Mouse (Mus musculus): ENCODE data around the gene Tmem168. TPM values are rescaled to one million over a fixed set of nuclear protein-coding genes. Genes with fewer than 3 reads are reported as not detected.

Gene Tmem168
- polyA plus RNA-seq, 1 experiment from 2014 or later = 42.0 TPM

- H3K27ac ChIP-seq (ENCODE audit: low read length) = no peak overlapping the region
- 92% methylated on average over 6 of the region's 6 CpGs for WGBS
These were observed 4.8 kb downstream of the Tmem168 start for GRCm38 (mm10) chr6:13603134-13603533.

GRCm38 (mm10) chr6:13601587-13601986 is 6.3 kb downstream of the Tmem168 start:
- H3K9ac ChIP-seq (replicated peaks; ENCODE audit: low read depth, low read length) = no peak overlapping the region
- H3K4me3 ChIP-seq (ENCODE audit: low read depth, low read length) = no peak overlapping the region
- H3K9me3 ChIP-seq (ENCODE audit: control insufficient read depth, low read depth, low read length) = no peaks in the 10 kb centered on the region
- H3K27me3 ChIP-seq (ENCODE audit: control insufficient read depth, insufficient read depth, low read length) = no peaks in the 10 kb centered on the region
- H3K27ac ChIP-seq (ENCODE audit: low read length) = no peak overlapping the region
- ATAC-seq (ENCODE audit: insufficient number of reproducible peaks, insufficient read depth, low FRiP score, low read depth) = no peak
- WGBS = 51% methylated on average over 6 of the region's 6 CpGs
- peaks cover 8% of the 10 kb centered on the region; the same call in 1 of the 2 replicates for H3K4me1 ChIP-seq (ENCODE audit: control insufficient read depth, insufficient read depth, low read length)
- peaks cover 10% of the 10 kb centered on the region; the same call in 1 of the 2 replicates for H3K36me3 ChIP-seq (ENCODE audit: control insufficient read depth, insufficient read depth, low read length)
- H3K4me2 ChIP-seq (replicated peaks; ENCODE audit: low read depth, low read length) = no peak overlapping the region

More at GRCm38 (mm10) chr6:13603134-13603533, 4.8 kb downstream of the Tmem168 start:
- Histone ChIP-seq H3K4me3 (ENCODE audit: low read depth, low read length) (no peak overlapping the region), H3K4me1 (ENCODE audit: control insufficient read depth, insufficient read depth, low read length) (peaks cover 11% of the 10 kb centered on the region; the same call in 1 of the 2 replicates), H3K4me2 (replicated peaks; ENCODE audit: low read depth, low read length) (no peak overlapping the region), H3K9me3 (ENCODE audit: control insufficient read depth, low read depth, low read length) (no peaks in the 10 kb centered on the region), H3K36me3 (ENCODE audit: control insufficient read depth, insufficient read depth, low read length) (peaks cover 10% of the 10 kb centered on the region; the same call in 1 of the 2 replicates), H3K27me3 (ENCODE audit: control insufficient read depth, insufficient read depth, low read length) (no peaks in the 10 kb centered on the region), H3K9ac (replicated peaks; ENCODE audit: low read depth, low read length) (no peak overlapping the region)
- no peak for ATAC-seq (ENCODE audit: insufficient number of reproducible peaks, insufficient read depth, low FRiP score, low read depth)

- H3K4me2 ChIP-seq (replicated peaks; ENCODE audit: low read depth, low read length) = no peak overlapping the region
- no peak overlapping the region for H3K27ac ChIP-seq (ENCODE audit: low read length)
- peaks cover 3% of the 10 kb centered on the region; the same call in 1 of the 2 replicates for H3K4me1 ChIP-seq (ENCODE audit: control insufficient read depth, insufficient read depth, low read length)
- no peaks in the 10 kb centered on the region for H3K27me3 ChIP-seq (ENCODE audit: control insufficient read depth, insufficient read depth, low read length)
- no peak overlapping the region for H3K4me3 ChIP-seq (ENCODE audit: low read depth, low read length)
- no peak overlapping the region for H3K9ac ChIP-seq (replicated peaks; ENCODE audit: low read depth, low read length)
- ATAC-seq (ENCODE audit: insufficient number of reproducible peaks, insufficient read depth, low FRiP score, low read depth) = no peak
- WGBS = 83% methylated on average over 7 of the region's 7 CpGs
- peaks cover 10% of the 10 kb centered on the region for H3K36me3 ChIP-seq (ENCODE audit: control insufficient read depth, insufficient read depth, low read length)
- no peaks in the 10 kb centered on the region for H3K9me3 ChIP-seq (ENCODE audit: control insufficient read depth, low read depth, low read length)
These were observed 9.5 kb downstream of the Tmem168 start for GRCm38 (mm10) chr6:13598239-13598923.

GRCm38 (mm10) chr6:13592729-13593345 is 15.1 kb downstream of the Tmem168 start:
- no peak for ATAC-seq (ENCODE audit: insufficient number of reproducible peaks, insufficient read depth, low FRiP score, low read depth)
- Histone ChIP-seq H3K27ac (ENCODE audit: low read length) (no peak overlapping the region), H3K4me1 (ENCODE audit: control insufficient read depth, insufficient read depth, low read length) (no peaks in the 10 kb centered on the region), H3K4me3 (ENCODE audit: low read depth, low read length) (no peak overlapping the region), H3K9me3 (ENCODE audit: control insufficient read depth, low read depth, low read length) (no peaks in the 10 kb centered on the region), H3K36me3 (ENCODE audit: control insufficient read depth, insufficient read depth, low read length) (peaks cover 6% of the 10 kb centered on the region), H3K4me2 (replicated peaks; ENCODE audit: low read depth, low read length) (no peak overlapping the region), H3K9ac (replicated peaks; ENCODE audit: low read depth, low read length) (no peak overlapping the region), H3K27me3 (ENCODE audit: control insufficient read depth, insufficient read depth, low read length) (no peaks in the 10 kb centered on the region)
- WGBS = 79% methylated on average over 4 of the region's 4 CpGs

GRCm38 (mm10) chr6:13586560-13586959 is 21.3 kb downstream of the Tmem168 start:
- WGBS = 38% methylated on average over 2 of the region's 2 CpGs
- Histone ChIP-seq H3K4me2 (replicated peaks; ENCODE audit: low read depth, low read length) (no peak overlapping the region), H3K27me3 (ENCODE audit: control insufficient read depth, insufficient read depth, low read length) (no peaks in the 10 kb centered on the region), H3K9me3 (ENCODE audit: control insufficient read depth, low read depth, low read length) (no peaks in the 10 kb centered on the region), H3K9ac (replicated peaks; ENCODE audit: low read depth, low read length) (no peak overlapping the region), H3K27ac (ENCODE audit: low read length) (no peak overlapping the region), H3K4me1 (ENCODE audit: control insufficient read depth, insufficient read depth, low read length) (no peaks in the 10 kb centered on the region), H3K36me3 (ENCODE audit: control insufficient read depth, insufficient read depth, low read length) (peaks cover 11% of the 10 kb centered on the region), H3K4me3 (ENCODE audit: low read depth, low read length) (no peak overlapping the region)
- no peak for ATAC-seq (ENCODE audit: insufficient number of reproducible peaks, insufficient read depth, low FRiP score, low read depth)

GRCm38 (mm10) chr6:13586154-13586553 is 21.7 kb downstream of the Tmem168 start:
- Histone ChIP-seq H3K27ac (ENCODE audit: low read length) (no peak overlapping the region), H3K4me2 (replicated peaks; ENCODE audit: low read depth, low read length) (no peak overlapping the region), H3K4me3 (ENCODE audit: low read depth, low read length) (no peak overlapping the region), H3K9ac (replicated peaks; ENCODE audit: low read depth, low read length) (no peak overlapping the region), H3K27me3 (ENCODE audit: control insufficient read depth, insufficient read depth, low read length) (no peaks in the 10 kb centered on the region), H3K9me3 (ENCODE audit: control insufficient read depth, low read depth, low read length) (no peaks in the 10 kb centered on the region), H3K36me3 (ENCODE audit: control insufficient read depth, insufficient read depth, low read length) (peaks cover 11% of the 10 kb centered on the region), H3K4me1 (ENCODE audit: control insufficient read depth, insufficient read depth, low read length) (no peaks in the 10 kb centered on the region)
- no peak for ATAC-seq (ENCODE audit: insufficient number of reproducible peaks, insufficient read depth, low FRiP score, low read depth)
- WGBS = 78% methylated on average over 8 of the region's 8 CpGs

GRCm38 (mm10) chr6:13584788-13585187 is 23.1 kb downstream of the Tmem168 start:
- 80% methylated on average over 6 of the region's 6 CpGs for WGBS
- no peak for ATAC-seq (ENCODE audit: insufficient number of reproducible peaks, insufficient read depth, low FRiP score, low read depth)

GRCm38 (mm10) chr6:13582075-13582474 is 25.8 kb downstream of the Tmem168 start:
- Histone ChIP-seq H3K36me3 (ENCODE audit: control insufficient read depth, insufficient read depth, low read length) (peaks cover 11% of the 10 kb centered on the region; the same call in 1 of the 2 replicates), H3K9me3 (ENCODE audit: control insufficient read depth, low read depth, low read length) (no peaks in the 10 kb centered on the region), H3K4me2 (replicated peaks; ENCODE audit: low read depth, low read length) (no peak overlapping the region), H3K9ac (replicated peaks; ENCODE audit: low read depth, low read length) (no peak overlapping the region), H3K4me3 (ENCODE audit: low read depth, low read length) (no peak overlapping the region), H3K27me3 (ENCODE audit: control insufficient read depth, insufficient read depth, low read length) (no peaks in the 10 kb centered on the region), H3K4me1 (ENCODE audit: control insufficient read depth, insufficient read depth, low read length) (no peaks in the 10 kb centered on the region), H3K27ac (ENCODE audit: low read length) (no peak overlapping the region)
- no peak for ATAC-seq (ENCODE audit: insufficient number of reproducible peaks, insufficient read depth, low FRiP score, low read depth)
- WGBS = 88% methylated on average over 1 of the region's 1 CpGs

More at GRCm38 (mm10) chr6:13584788-13585187, 23.1 kb downstream of the Tmem168 start:
- Histone ChIP-seq H3K4me2 (replicated peaks; ENCODE audit: low read depth, low read length) (no peak overlapping the region), H3K4me1 (ENCODE audit: control insufficient read depth, insufficient read depth, low read length) (no peaks in the 10 kb centered on the region), H3K9me3 (ENCODE audit: control insufficient read depth, low read depth, low read length) (no peaks in the 10 kb centered on the region), H3K9ac (replicated peaks; ENCODE audit: low read depth, low read length) (no peak overlapping the region), H3K27me3 (ENCODE audit: control insufficient read depth, insufficient read depth, low read length) (no peaks in the 10 kb centered on the region), H3K4me3 (ENCODE audit: low read depth, low read length) (no peak overlapping the region), H3K27ac (ENCODE audit: low read length) (no peak overlapping the region), H3K36me3 (ENCODE audit: control insufficient read depth, insufficient read depth, low read length) (peaks cover 12% of the 10 kb centered on the region)
